Mouse (Mus musculus) embryonic facial prominence, embryonic 13.5 days (tissue): ENCODE results near the gene Gabbr2. TPM values are rescaled to one million over a fixed set of nuclear protein-coding genes. Genes with fewer than 3 reads are reported as not detected.

Experiments
- ATAC-seq: fragments of 200-750 bp; cut with Nextera tagmentation; 2 replicates; pipeline ENCODE4 v1.8.0; 2017; ENCODE audit warnings: low read depth; ENCODE audit not compliant: insufficient number of reproducible peaks, insufficient read depth, low FRiP score, low TSS enrichment
- H3K27ac ChIP-seq: fragments of 300-500 bp; sonication (generic); 2 replicates; pipeline ENCODE4 v1.5.1; 2015; ENCODE audit warnings: moderate library complexity, mild to moderate bottlenecking, inconsistent platforms
- H3K27me3 ChIP-seq: fragments of 300-500 bp; sonication (generic); 2 replicates; pipeline ENCODE4 v1.6.1; 2015; ENCODE audit warnings: mild to moderate bottlenecking, inconsistent platforms
- H3K36me3 ChIP-seq: fragments of 300-500 bp; sonication (generic); 2 replicates; pipeline ENCODE4 v1.6.1; 2015; ENCODE audit warnings: mild to moderate bottlenecking, inconsistent platforms
- H3K4me1 ChIP-seq: fragments of 300-500 bp; sonication (generic); 2 replicates; pipeline ENCODE4 v1.6.1; 2015; ENCODE audit warnings: inconsistent platforms
- H3K4me2 ChIP-seq: fragments of 300-500 bp; sonication (generic); 2 replicates; pipeline ENCODE4 v1.6.1; 2015; ENCODE audit warnings: moderate library complexity, mild to moderate bottlenecking, inconsistent platforms
- H3K4me3 ChIP-seq: fragments of 300-500 bp; sonication (generic); 2 replicates; pipeline ENCODE4 v1.5.1; 2015; ENCODE audit warnings: mild to moderate bottlenecking, inconsistent platforms
- H3K9ac ChIP-seq: fragments of 300-500 bp; sonication (generic); 2 replicates; pipeline ENCODE4 v1.6.1; 2015; ENCODE audit warnings: mild to moderate bottlenecking, inconsistent platforms
- H3K9me3 ChIP-seq: fragments of 300-500 bp; sonication (generic); 2 replicates; pipeline ENCODE4 v1.6.1; 2016; ENCODE audit warnings: inconsistent platforms
- WGBS: fragments of 180-500 bp; shearing (Covaris S2); methylation state at CpG from one replicate; pipeline ENCODE4 v1.1.7; 2015; ENCODE audit warnings: mixed read lengths; 5-methylcytosine and 5-hydroxymethylcytosine counted together
- polyA plus RNA-seq: library from polyadenylated mRNA; unstranded; fragments of >200 nt; fragmentation: Nextera tagmentation; extraction: Ambion mirVana; gene quantifications from 2 replicates; pipeline ENCODE4 v1.2.1, GENCODE M21; 2015

Gabbr2 gene
- polyA plus RNA-seq, 1 experiment from 2014 or later: 0.20 TPM

DNA sequence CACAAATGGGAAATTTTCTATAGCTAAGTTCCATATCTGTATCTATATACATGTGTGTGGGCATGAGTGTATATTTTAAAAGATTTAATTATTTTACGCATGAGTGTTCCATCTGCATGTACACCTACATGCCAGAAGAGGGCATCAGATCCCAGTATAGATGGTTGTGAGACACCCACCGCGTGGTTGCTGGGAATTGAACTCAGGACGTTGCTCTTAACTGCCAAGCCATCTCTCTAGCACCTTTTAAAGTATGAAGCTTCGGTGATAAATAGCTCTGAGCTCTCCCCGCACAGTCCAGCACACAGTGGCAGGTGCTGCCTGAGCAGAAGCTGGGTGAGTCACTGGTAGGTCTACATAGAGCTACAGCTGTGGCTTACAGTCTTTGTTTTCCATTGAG lies 374.3 kb downstream of the Gabbr2 start:
- Histone ChIP-seq H3K9me3 (no peaks in the 10 kb centered on the region), H3K27me3 (peaks cover 38% of the 10 kb centered on the region), H3K4me1 (no peaks in the 10 kb centered on the region), H3K36me3 (no peaks in the 10 kb centered on the region), H3K4me2 (no peak overlapping the region), H3K27ac (no peak overlapping the region), H3K9ac (no peak overlapping the region), H3K4me3 (no peak overlapping the region)
- ATAC-seq: no peak
- WGBS: 80% methylated on average over 6 of the region's 6 CpGs

DNA sequence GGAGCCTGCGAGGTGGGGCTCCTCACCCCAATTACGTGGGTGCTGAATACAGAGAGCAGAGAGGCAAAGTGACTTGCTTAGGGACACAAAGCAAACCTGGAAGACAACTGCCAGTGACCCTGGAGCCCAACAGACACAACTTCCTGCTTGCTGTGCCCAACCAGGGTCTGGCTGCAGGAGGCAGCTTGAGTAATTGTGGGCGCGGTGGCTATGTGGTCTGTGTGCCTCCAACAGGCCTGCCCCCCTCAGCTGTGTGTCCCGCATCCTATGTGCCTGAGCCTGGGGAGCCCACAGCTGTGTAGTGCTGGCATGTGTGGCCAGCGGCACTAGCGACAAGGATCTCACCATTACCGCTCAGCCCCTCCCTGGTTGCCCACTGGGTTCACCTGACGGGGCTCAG lies 377.0 kb downstream of the Gabbr2 start:
- H3K9ac ChIP-seq: no peak overlapping the region
- peaks cover 23% of the 10 kb centered on the region for H3K27me3 ChIP-seq
- 0 out of 2 replicates have a peak, but pooled peaks cover 3% of the 10 kb centered on the region for H3K4me1 ChIP-seq
- no peak overlapping the region for H3K27ac ChIP-seq
- no peaks in the 10 kb centered on the region for H3K36me3 ChIP-seq
- no peak overlapping the region for H3K4me2 ChIP-seq
- H3K4me3 ChIP-seq: no peak overlapping the region
- 69% methylated on average over 9 of the region's 9 CpGs for WGBS
- ATAC-seq: no peak
- no peaks in the 10 kb centered on the region for H3K9me3 ChIP-seq

DNA sequence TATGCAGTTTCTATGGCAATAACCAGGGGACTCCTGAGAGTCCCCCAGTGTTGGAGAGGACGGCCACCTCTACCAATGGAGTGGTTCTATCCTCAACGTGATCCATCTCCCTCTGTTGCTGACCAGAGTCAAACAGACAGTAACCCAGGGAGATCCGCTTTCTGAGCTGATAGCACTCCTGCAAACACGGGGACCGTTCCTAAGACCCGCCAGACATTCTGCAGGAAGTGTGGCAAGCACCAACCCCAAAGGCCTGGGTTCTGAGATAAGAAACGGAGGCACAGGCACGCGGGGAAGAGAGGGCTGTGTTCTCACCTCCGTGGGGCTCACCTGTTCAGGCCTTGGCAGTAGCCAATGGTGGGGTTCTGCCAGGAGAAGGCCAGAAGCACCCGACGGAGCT lies 378.1 kb downstream of the Gabbr2 start:
- no peak for ATAC-seq
- H3K9ac ChIP-seq: no peak overlapping the region
- no peaks in the 10 kb centered on the region for H3K9me3 ChIP-seq
- H3K4me3 ChIP-seq: no peak overlapping the region
- H3K27ac ChIP-seq: no peak overlapping the region
- H3K4me1 ChIP-seq: 0 out of 2 replicates have a peak, but pooled peaks cover 3% of the 10 kb centered on the region
- peaks cover 15% of the 10 kb centered on the region; the same call in 1 of the 2 replicates for H3K27me3 ChIP-seq
- no peaks in the 10 kb centered on the region for H3K36me3 ChIP-seq
- no peak overlapping the region for H3K4me2 ChIP-seq
- 82% methylated on average over 12 of the region's 12 CpGs for WGBS

Other genes starting within 250 kb of the Gabbr2 start
- gene Anks6, start 65.6 kb upstream of the Gabbr2 start, polyA plus RNA-seq: 5.3 and 6.0 TPM in 2 replicates
- gene Galnt12, start 100.0 kb upstream of the Gabbr2 start, polyA plus RNA-seq: 3.2 and 3.6 TPM in 2 replicates
- gene Col15a1, start 216.3 kb upstream of the Gabbr2 start, polyA plus RNA-seq: 18.3 and 19.3 TPM in 2 replicates